Mouse (Mus musculus): ENCODE results near the gene Gm17364.
"Not testable (repeated sequence)": the region's sequence is repeated elsewhere in the genome, so short reads cannot be mapped to it uniquely, and the experiment has no call there.

The Gm17364 gene

DNA sequence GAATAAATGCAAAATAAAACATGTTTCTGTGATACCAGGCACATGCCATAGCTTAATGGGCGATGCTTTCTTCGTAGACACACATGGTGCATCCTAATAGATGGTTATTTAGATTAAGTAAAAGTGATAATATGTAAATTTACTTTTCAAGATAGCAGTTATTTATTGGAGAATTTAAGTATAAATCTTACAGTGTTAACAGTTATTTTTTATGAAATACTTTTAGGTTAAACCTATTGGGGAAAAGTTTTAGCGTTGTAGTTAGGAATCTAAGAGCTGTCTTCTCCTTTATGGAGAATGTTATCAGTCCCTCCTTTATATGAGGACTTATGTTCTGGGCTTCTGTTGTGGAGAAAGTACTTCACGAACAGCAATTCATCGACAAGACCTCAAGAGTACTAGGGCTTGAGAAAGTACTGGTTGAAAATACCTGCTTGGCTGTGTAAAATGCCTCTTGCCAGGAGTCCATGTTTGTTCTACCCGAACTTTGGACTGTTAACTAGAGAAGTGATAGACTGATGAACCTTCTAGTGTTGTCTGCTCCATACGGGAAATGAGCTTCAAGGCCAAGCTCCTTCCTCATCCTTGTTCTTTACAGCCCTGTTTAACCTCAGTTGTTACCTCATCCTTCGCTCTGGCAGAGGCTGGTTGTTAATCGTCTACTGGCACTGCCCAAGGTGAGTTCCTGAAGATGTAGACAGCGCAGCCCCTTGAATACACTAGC, at the start of gene Gm17364:
Gene Gm17364 (minus strand): TSS at position 51 of the 724 bp plus-strand sequence.
- in situ Hi-C loops (cut with MboI, MseI), result no loop called here

DNA sequence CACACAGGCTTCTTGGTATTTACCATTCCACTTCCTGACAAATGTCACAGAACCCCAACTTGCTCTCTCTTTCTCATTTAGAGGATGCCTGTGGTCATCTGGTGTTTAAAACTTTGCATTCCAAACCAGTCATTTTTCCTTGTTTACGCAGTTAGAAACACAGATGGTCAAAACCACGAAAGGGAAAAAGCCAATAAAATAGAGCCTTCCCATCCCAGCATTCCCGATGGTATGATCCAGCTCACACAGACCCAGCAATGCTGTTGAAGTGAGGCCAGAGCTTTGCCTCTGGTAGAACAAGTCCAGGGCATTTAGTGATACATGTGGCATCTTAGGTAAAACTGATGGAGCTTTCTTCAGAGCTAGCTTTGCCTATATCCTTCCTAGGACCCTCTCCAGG, 47.7 kb upstream of the Gm17364 start:
- in situ Hi-C loops (cut with MboI, MseI), result no loop called here

DNA sequence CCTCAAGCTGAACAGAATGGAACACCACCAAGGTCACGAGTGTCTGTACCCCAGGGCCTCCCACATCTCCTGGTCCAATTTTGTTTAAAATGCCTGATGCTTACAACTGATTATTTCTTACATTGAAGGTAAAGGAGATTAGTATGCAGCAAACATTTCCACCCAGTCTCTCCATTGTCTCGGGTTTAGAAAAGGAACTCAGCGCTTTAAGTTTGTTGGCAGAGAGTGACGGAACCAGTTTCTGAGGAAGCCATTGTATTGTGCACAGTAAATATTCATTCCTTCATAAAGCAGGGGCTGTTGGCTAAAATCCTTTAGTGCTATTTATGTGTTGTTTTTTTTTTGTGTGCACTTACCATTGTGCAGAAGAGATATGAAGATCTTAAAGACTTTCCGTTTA, 47.0 kb upstream of the Gm17364 start:
- in situ Hi-C loops (cut with MboI, MseI), result no loop called here

DNA sequence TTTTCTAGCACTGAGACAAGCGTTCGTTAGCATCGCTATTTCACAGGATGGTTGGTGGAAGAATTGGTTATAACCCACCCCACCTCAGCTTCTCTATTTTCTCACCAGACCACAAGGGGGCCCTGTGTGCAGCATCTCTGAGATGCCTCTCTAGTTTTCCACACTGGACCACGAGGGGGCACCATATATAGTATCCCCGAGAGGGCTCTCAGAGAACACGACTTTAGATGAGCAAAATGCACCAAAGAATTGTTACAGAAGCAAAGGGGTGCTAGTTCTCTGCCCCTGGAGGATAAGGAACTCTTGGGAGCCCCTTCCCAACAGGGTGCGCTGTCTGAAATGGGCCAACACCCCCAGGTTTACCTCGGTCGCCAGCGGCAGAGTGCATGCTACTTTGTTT, 28.9 kb upstream of the Gm17364 start:
- in situ Hi-C loops (cut with MboI, MseI), result loop anchor here (5.0 kb wide), 1 partner anchor 270 kb away; no protein-coding TSS in a partner anchor

DNA sequence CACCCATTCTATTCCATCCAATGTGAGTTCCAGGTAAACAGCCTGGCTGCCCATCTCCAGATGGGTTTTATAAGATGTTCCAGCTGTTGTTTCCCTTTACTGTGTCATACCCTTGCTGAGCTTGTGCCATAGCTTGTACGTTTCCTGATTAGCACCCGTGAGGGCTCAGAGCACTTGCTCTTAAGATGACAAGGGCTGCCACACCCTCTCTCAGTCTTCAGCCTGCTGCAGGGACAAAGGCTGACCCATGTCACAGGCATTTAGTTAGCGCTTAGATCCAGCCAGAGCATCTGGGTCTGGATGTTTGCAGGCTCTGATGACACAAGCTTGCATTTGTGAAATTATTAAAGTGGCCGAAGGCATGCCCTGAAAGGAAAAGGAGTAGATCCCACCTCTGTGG, 26.3 kb upstream of the Gm17364 start:
- in situ Hi-C loops (cut with MboI, MseI), result loop anchor here (5.0 kb wide), 1 partner anchor 272 kb away; no protein-coding TSS in a partner anchor

GRCm38 (mm10) chr13:41298996-41299395, 25.2 kb upstream of the Gm17364 start:
- in situ Hi-C loops (cut with MboI, MseI), result no loop called here

GRCm38 (mm10) chr13:41298533-41298932, 24.8 kb upstream of the Gm17364 start:
- in situ Hi-C loops (cut with MboI, MseI), result no loop called here

DNA sequence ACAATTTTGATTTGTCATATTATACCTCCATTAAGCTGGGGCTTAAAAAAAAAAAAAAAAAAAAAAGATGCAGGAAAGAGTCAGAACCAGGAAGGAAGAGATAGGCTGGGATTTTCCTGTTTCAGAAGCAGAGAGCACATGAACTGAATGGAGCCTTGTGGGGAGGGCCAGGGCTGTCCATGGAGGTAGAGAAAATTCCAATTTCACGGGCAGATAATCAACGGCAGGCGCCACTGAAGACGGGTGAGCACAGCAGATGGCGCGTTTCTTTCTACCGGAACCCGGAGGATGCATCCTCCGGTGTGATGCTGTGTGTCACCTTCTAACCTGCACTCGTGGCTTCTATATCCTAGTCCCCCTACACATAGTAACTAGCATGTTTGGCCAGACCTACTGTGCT, 22.6 kb upstream of the Gm17364 start:
- in situ Hi-C loops (cut with MboI, MseI), result no loop called here

DNA sequence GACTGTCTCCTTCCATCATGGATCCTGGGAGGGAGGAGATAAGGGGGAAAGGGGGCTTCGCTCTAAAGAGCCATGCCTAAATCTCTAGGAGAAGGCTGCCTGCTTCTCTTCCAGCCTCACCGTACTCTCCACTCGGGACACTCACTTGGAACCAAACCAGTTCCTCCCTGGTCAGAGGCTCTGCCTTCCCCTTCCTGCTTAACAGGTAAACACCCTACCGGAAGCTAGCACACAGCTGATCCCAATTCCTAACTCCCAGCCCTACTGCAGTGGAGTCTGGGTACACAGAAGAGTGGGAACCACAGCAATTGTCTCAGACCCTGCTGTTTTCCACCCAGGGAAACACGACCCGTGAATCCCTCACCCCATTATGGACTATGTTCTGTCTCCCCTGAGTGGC, 22.1 kb upstream of the Gm17364 start:
- in situ Hi-C loops (cut with MboI, MseI), result no loop called here

DNA sequence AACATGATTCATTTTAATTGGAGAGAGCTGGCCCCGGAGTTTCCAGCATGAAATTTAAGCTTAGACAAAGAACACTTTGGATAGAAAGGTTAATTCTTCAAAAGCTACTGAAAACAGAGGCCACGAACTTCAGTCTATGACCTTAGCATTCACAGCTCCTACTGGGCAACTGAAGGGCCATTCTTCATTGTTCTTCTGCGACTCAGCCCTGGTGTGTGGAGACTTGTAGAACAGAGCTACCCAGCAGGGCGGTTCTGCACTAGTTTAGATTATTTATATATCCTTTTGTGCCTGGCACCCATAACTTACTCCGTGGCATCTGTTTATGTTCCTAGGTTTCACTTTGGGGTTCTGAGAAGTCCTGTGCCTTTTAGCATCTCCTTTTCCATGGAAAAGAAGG, 19.8 kb upstream of the Gm17364 start:
- in situ Hi-C loops (cut with MboI, MseI), result no loop called here

GRCm38 (mm10) chr13:41291466-41291974, 17.7 kb upstream of the Gm17364 start:
- in situ Hi-C loops (cut with MboI, MseI), result no loop called here

- in situ Hi-C loops (cut with MboI, MseI), result no loop called here
Measured at GRCm38 (mm10) chr13:41286285-41286684, 12.5 kb upstream of the Gm17364 start.

- in situ Hi-C loops (cut with MboI, MseI), result no loop called here
Measured at GRCm38 (mm10) chr13:41285448-41285847, 11.7 kb upstream of the Gm17364 start.

GRCm38 (mm10) chr13:41283256-41283655, 9.5 kb upstream of the Gm17364 start:
- in situ Hi-C loops (cut with MboI, MseI), result loop anchor here (5.0 kb wide), 1 partner anchor 284 kb away; no protein-coding TSS in a partner anchor

- in situ Hi-C loops (cut with MboI, MseI), result loop anchor here (5.0 kb wide), 1 partner anchor 287 kb away; no protein-coding TSS in a partner anchor
Measured at GRCm38 (mm10) chr13:41280696-41281095, 6.9 kb upstream of the Gm17364 start.

DNA sequence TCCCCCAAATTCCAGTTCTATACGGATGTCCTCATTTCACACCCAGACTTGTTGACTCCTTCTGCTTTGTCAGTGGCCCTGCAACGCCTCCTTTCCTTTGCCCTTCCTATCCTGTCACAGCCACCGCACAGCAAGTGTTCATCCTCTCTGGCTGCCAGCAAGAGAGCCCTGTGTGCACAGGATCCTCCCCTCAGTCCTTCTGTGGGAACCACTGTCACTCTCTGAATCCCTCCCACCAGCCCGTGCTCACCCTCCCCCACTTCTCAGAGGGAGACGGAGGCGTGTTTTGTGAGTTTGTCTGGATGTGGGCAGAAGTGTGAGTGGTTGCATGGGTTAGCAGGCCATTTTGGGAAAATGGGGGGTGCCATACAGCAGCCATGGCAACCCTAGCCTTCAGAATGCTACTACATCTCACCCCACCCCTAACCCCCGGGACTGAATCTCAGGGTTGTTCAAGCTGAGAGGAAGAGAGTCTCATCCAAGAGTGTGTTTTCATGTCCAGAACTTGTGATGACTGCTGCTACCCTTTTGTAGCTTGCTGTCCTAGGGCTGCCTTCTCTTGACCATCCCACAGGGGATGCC, 5.9 kb downstream of the Gm17364 start:
- in situ Hi-C loops (cut with MboI, MseI), result no loop called here

DNA sequence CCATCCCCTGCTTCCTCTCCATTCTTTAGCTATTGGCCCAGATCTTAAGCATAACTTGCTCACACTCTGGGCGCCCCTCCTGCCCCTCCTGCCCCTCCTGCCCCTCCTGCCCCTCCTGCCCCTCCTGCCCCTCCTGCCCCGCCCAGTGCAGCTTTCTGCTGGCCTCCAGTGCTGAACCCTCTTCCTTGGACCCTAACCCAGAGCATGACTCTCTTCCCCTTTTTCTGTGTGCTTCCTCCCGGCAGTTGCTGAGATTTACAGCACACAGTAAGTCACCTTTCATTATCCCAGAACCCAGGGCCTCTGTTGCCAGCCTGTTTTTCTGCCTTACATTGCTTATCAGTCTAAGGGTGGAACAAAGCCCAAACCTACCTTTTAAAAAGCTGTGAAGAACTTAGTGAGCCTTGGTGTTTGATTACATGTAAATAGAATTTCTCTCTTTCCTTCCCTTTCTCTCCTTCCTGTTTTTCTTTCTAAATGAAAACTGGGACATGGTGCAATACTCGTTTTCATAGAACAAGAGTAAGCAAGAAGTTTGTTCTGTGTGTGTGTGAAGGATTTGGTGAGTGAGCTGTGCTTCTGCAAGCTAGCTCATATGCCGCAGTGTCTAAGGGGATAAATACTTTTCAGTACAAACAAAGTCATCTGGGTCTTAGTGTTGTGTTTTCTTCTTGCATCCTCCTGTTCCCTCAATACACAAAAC, 10.3 kb downstream of the Gm17364 start:
- in situ Hi-C loops (cut with MboI, MseI), result no loop called here

DNA sequence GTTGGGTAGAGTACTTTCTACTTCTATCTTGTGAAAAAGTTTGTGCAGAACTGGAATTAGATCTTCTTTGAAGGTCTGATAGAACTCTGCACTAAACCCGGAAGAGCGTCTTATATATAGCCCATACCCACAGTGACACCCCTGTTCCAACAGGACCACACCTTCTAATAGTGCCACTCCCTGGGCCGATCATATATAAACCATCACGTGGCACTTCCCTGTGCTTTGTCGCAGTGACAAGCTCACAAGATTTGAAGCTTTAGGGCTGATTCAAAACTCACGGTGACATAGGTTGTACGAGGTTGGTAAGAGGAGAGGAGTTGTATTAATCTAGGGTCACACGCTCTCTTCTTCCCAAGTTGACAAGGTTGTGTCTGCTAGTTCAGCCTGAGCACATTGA, 12.2 kb downstream of the Gm17364 start:
- in situ Hi-C loops (cut with MboI, MseI), result not testable (repeated sequence)

DNA sequence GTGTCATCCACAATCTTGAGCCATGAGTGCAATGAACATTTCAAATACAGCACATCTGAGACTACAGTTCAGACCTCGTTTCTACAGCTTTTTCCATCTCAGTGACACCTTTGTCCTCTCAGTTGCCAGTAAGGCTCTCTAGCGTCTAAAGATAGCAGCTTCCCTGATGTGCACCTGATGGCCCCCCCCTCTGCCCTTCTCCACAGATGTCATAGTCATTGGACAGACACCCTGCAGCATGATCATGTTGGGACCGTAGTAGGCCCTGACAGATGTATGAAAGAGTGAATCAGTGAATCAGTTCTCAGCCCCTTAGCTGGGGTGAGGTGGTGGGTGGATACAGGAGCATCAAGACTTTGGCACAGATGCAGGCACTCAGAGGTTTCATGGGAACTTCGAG, 15.9 kb downstream of the Gm17364 start:
- in situ Hi-C loops (cut with MboI, MseI), result no loop called here

DNA sequence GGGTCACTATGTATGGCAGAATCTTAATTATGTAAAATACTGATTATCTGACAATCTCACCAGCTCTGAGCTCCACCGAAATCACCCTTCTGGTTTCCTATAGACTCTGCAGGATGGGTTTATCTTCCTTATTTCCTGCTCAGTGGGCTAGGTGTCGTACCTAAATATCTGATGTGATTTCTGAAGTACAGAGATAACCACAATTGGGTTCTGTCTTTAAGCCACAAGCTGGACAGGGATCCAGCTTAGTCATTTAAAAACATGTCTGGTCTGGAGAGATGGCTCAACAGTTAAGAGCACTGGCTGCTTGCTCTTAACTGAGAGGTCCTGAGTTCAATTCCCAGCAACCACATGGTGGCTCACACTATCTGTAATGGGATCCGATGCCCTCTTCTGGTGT, 16.8 kb downstream of the Gm17364 start:
- in situ Hi-C loops (cut with MboI, MseI), result no loop called here

DNA sequence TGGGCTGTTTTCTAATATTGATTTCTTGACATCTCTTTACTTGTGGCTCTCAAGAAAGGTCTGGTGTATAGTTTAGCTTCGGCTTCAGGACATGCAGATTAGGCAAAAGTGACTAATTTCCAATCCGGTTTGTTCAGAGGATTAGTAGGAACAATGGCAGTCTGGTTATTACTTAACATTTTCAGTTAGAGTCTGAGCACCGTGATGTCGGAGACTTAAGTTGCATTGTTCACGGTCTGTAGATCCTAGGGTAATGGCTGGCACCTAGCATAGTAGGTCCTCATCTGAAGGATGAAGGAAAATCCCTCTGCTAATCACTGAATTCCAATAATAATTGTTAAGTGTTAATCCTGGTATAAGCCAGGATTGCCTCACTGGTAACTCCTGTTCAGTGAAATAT, 17.7 kb downstream of the Gm17364 start:
- in situ Hi-C loops (cut with MboI, MseI), result no loop called here

- in situ Hi-C loops (cut with MboI, MseI), result no loop called here
Measured at GRCm38 (mm10) chr13:41252736-41253135, 21.0 kb downstream of the Gm17364 start.

All from T-helper 2 cell (primary cell).